Mouse (Mus musculus) liver, embryonic 11.5 days (tissue): ENCODE results near the gene Umps. TPM values are rescaled to one million over a fixed set of nuclear protein-coding genes. Genes with fewer than 3 reads are reported as not detected.

Experiments
- ATAC-seq: fragments of 200-750 bp; cut with Nextera tagmentation; replicated peaks from 2 replicates; pipeline ENCODE4 v1.8.0; 2017; ENCODE audit warnings: moderate number of reproducible peaks, mild to moderate bottlenecking, moderate TSS enrichment, moderate library complexity; ENCODE audit not compliant: low FRiP score
- DNase-seq: peaks from one replicate; pipeline ENCODE4 v3.0.0-alpha.2; 2017; ENCODE audit warnings: low spot score
- H3K27ac ChIP-seq: fragments of 300-500 bp; sonication (generic); 2 replicates; pipeline ENCODE4 v1.5.1; 2014; ENCODE audit warnings: mild to moderate bottlenecking, low read depth, low read length, control low read depth
- H3K27me3 ChIP-seq: fragments of 300-500 bp; sonication (generic); replicated peaks from 2 replicates; pipeline ENCODE4 v1.6.1; 2014; ENCODE audit warnings: low read length, mixed read lengths; ENCODE audit not compliant: control insufficient read depth, insufficient read depth
- H3K36me3 ChIP-seq: fragments of 300-500 bp; sonication (generic); 2 replicates; pipeline ENCODE4 v1.6.1; 2014; ENCODE audit warnings: mild to moderate bottlenecking, low read length, moderate library complexity, mixed read lengths; ENCODE audit not compliant: control insufficient read depth, insufficient read depth
- H3K4me1 ChIP-seq: fragments of 300-500 bp; sonication (generic); replicated peaks from 2 replicates; pipeline ENCODE4 v1.6.1; 2014; ENCODE audit warnings: low read length, mixed read lengths; ENCODE audit not compliant: control insufficient read depth, insufficient read depth
- H3K4me2 ChIP-seq: fragments of 300-500 bp; sonication (generic); 2 replicates; pipeline ENCODE4 v1.6.1; 2014; ENCODE audit warnings: mild to moderate bottlenecking, control low read depth, moderate library complexity
- H3K4me3 ChIP-seq: fragments of 300-500 bp; sonication (generic); 2 replicates; pipeline ENCODE4 v1.5.1; 2014; ENCODE audit warnings: low read depth, low read length, control low read depth
- H3K9ac ChIP-seq: fragments of 300-500 bp; sonication (generic); 2 replicates; pipeline ENCODE4 v1.6.1; 2014; ENCODE audit warnings: low read depth, low read length, control low read depth
- H3K9me3 ChIP-seq: fragments of 300-500 bp; sonication (generic); 2 replicates; pipeline ENCODE4 v1.6.1; 2016; ENCODE audit warnings: low read length, inconsistent platforms, mixed read lengths; ENCODE audit not compliant: control insufficient read depth
- WGBS: fragments of 180-500 bp; shearing (Covaris S2); extraction: QIAGEN DNeasy Blood & Tissue Kit; methylation state at CpG from one replicate; pipeline ENCODE4 v1.1.7; 2014; 5-methylcytosine and 5-hydroxymethylcytosine counted together
- polyA plus RNA-seq: library from polyadenylated mRNA; unstranded; fragments of >200 nt; fragmentation: Nextera tagmentation; extraction: Ambion mirVana; gene quantifications from 2 replicates; pipeline ENCODE4 v1.2.1, GENCODE M21; 2014

Umps gene
- polyA plus RNA-seq, 1 experiment from 2014 or later = 104 TPM

DNA sequence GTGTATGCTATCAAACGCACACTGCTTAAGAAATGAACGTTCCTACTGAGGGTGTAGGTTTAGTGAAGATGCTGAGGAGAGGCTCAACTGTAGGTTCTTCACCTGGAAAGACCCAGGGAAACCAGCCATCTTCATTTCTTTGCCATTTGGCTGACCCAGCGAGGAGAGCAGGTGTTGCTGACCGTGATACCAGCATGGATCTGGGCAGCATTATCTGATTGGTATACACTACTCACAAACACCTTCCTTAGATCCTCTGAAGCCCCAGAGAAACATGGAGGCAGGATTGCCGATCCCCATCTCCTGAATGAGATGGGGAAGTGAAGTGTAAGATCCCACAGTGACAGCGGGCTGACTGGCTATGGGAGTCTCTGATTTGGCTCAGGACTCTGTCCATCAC is 31.2 kb upstream of the Umps start:
- H3K4me1 ChIP-seq = no peaks in the 10 kb centered on the region
- H3K9ac ChIP-seq = no peak overlapping the region
- no peak overlapping the region for H3K27ac ChIP-seq
- DNase-seq (no peak), ATAC-seq (no peak)
- H3K9me3 ChIP-seq = no peaks in the 10 kb centered on the region
- H3K27me3 ChIP-seq = no peaks in the 10 kb centered on the region
- H3K4me2 ChIP-seq = no peak overlapping the region
- 77% methylated on average over 6 of the region's 6 CpGs for WGBS
- H3K4me3 ChIP-seq = no peak overlapping the region
- H3K36me3 ChIP-seq = no peaks in the 10 kb centered on the region

DNA sequence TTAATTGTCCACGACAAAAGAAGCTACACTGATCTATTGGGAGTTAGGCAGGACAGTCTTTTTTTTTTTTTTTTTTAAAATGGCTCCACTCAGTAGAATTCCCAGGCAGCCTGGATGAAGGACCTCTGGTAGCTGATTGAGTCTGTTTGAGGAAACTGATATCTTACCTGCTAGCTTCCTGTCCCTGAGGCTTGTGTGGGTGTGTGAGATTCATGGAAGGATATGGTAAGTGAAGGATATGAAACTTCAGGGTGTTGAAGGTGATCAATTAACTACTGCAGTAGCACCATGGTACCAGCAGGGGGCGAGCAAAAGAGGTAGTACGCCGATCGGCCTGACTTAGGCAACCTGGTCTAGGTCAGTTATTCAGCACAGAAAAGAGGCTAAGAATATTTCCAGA is 29.2 kb upstream of the Umps start:
- Histone ChIP-seq H3K27ac (no peak overlapping the region), H3K36me3 (no peaks in the 10 kb centered on the region), H3K9me3 (no peaks in the 10 kb centered on the region), H3K9ac (no peak overlapping the region), H3K4me1 (no peaks in the 10 kb centered on the region), H3K4me3 (no peak overlapping the region), H3K4me2 (no peak overlapping the region), H3K27me3 (no peaks in the 10 kb centered on the region)
- DNase-seq (peak; percentile 50), ATAC-seq (no peak)
- 11% methylated on average over 5 of the region's 5 CpGs for WGBS

DNA sequence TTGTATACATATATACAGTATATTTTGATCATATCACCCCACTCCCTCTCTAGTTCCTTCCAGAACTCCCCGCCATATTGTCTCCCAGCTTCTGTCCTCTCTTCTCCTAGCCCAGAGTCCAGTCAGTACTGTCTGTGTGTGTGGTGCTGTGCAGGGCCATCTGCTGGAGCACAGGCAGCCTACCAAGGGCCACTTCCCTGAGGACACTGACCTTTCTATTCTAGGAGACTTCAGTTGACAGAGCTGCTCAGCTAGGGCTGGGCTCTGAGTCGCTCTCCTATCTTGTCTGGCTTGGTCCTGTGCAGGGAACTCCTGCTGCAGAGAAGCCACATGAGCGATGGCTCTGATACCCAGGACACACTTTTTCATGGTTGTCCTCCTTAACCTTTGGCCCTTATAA is 28.7 kb upstream of the Umps start:
- no peak for DNase-seq
- no peaks in the 10 kb centered on the region for H3K27me3 ChIP-seq
- no peaks in the 10 kb centered on the region for H3K4me1 ChIP-seq
- no peak overlapping the region for H3K4me3 ChIP-seq
- H3K9ac ChIP-seq = no peak overlapping the region
- H3K4me2 ChIP-seq = no peak overlapping the region
- no peaks in the 10 kb centered on the region for H3K9me3 ChIP-seq
- H3K36me3 ChIP-seq = no peaks in the 10 kb centered on the region
- no peak for ATAC-seq
- H3K27ac ChIP-seq = no peak overlapping the region
- 68% methylated on average over 3 of the region's 3 CpGs for WGBS

DNA sequence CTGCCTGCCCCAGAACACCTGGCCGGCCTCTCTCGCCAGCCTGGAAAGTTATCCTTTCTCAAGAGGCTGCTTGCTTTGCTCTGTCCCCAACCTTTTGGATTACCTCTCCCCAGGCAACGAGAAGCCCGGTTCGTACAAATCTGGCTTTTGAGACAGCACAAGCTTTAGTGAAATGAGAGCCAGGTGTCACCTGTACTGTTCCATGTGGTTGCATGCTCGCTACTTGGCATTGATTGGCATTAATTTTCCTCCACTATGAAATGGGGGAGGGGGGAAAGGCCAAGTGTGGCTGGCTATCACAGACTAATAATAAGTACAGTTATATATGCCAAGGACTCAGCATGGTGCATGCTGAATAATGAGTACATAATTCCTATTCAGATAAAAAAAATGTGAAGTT is 27.5 kb upstream of the Umps start:
- H3K9ac ChIP-seq = no peak overlapping the region
- no peak overlapping the region for H3K4me2 ChIP-seq
- WGBS = 92% methylated on average over 6 of the region's 6 CpGs
- ATAC-seq = no peak
- no peaks in the 10 kb centered on the region for H3K27me3 ChIP-seq
- H3K36me3 ChIP-seq = no peaks in the 10 kb centered on the region
- H3K4me3 ChIP-seq = no peak overlapping the region
- H3K9me3 ChIP-seq = no peaks in the 10 kb centered on the region
- H3K4me1 ChIP-seq = no peaks in the 10 kb centered on the region
- H3K27ac ChIP-seq = no peak overlapping the region
- no peak for DNase-seq

DNA sequence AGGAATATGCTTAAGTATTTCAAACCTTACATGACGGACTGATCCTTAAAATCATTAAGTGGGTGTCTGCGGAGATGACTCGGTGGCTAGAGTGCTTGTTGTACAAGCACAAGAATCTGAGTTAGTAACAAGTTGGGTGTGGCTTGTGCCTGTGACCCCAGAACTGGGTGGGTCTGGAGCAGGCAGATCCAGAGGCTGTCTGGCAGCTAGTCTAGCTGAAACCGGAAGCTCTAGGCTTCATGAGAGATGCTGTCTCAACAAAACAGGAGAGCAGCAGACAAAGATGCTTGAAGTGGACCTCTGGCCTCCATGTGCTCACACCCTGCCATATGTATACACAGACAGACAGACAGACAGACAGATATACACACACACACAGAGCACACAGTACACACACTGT is 23.9 kb upstream of the Umps start:
- ATAC-seq (no peak), DNase-seq (no peak)
- no peak overlapping the region for H3K4me3 ChIP-seq
- no peak overlapping the region for H3K27ac ChIP-seq
- no peaks in the 10 kb centered on the region for H3K4me1 ChIP-seq
- H3K36me3 ChIP-seq = no peaks in the 10 kb centered on the region
- H3K9me3 ChIP-seq = no peaks in the 10 kb centered on the region
- no peak overlapping the region for H3K4me2 ChIP-seq
- no peaks in the 10 kb centered on the region for H3K27me3 ChIP-seq
- WGBS = 79% methylated on average over 4 of the region's 4 CpGs
- H3K9ac ChIP-seq = no peak overlapping the region

DNA sequence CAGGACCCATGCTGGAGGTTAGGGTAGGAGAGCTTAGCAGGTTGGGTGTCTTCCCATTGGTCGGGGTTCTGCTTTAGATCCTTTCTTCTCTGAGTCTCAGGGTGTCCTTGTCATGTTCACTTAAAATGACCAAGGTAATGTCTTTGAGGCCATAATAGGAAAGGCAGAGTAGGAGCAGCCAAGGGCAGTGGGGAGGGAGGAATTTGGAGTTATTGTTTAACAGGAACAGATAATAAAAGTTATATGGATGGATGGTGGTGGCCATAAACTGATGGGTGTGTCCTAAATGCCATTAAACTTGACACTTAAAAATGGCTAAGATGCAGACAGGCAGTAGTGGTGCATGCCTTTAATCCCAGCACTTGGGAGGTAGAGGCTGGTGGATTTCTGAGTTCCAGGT is 22.3 kb upstream of the Umps start:
- DNase-seq = no peak
- Histone ChIP-seq H3K36me3 (no peaks in the 10 kb centered on the region), H3K4me3 (no peak overlapping the region), H3K9me3 (no peaks in the 10 kb centered on the region), H3K9ac (no peak overlapping the region), H3K27me3 (no peaks in the 10 kb centered on the region), H3K27ac (no peak overlapping the region), H3K4me2 (no peak overlapping the region), H3K4me1 (no peaks in the 10 kb centered on the region)
- WGBS = 86% methylated on average over 1 of the region's 1 CpGs
- no peak for ATAC-seq

DNA sequence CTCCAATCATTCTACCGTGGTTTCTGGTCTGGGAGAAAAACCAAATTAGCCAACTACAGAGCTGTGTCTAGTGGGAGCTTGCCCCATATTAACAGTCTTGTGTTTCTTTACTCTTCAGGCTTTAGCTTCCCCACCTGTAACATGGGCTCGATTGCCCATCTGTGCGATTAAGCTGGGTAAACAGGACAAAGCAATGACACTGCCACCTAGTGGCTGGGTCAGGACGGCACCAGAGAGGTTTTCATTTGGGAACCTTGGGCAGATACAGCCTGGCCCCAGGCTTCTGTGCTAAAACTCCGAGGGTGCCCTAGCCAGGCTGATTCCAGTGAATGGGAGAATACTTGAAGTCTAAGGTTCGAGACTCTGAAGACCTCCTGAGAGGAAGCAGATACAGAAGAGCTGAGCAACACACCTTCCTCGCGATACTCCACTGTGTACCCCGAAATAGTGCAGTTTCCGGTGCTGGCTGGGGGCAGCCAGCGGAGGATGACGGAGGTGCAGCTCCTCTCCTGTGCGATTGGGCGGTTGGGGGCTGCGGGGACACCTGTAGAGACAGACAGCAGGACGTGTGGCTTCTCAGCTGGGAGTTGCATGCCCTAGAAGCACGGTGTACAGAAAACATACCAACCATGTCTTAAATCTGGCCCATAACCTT is 21.6 kb upstream of the Umps start:
- Histone ChIP-seq H3K27ac (no peak overlapping the region), H3K36me3 (no peaks in the 10 kb centered on the region), H3K27me3 (no peaks in the 10 kb centered on the region), H3K4me3 (no peak overlapping the region), H3K9me3 (no peaks in the 10 kb centered on the region), H3K4me2 (peak overlapping the region; percentile 33; the same call in 1 of the 2 replicates), H3K9ac (no peak overlapping the region), H3K4me1 (no peaks in the 10 kb centered on the region)
- DNase-seq (peak; percentile 58), ATAC-seq (no peak)
- 52% methylated on average over 17 of the region's 17 CpGs for WGBS

DNA sequence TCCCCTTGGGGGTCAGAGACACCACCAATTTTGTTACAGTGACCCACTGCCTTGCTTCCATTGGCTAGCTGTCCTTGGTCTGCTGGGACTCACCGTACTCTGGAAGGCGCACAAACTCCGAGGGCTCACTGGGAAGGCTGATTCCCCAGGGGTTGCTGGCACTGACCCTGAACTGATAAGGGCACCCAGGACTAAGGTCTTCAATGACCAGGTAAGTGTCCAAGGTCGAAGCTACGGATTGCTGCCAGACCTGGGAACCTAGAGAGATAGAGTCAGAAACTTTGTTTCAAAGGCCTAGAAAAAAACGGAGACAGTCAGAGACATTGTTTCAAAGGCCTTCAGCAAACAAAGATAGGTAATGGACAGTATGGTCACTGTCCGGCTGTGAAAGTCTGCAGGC is 20.2 kb upstream of the Umps start:
- Histone ChIP-seq H3K9ac (no peak overlapping the region), H3K36me3 (no peaks in the 10 kb centered on the region), H3K4me3 (no peak overlapping the region), H3K4me2 (no peak overlapping the region), H3K27ac (no peak overlapping the region), H3K9me3 (no peaks in the 10 kb centered on the region), H3K4me1 (no peaks in the 10 kb centered on the region), H3K27me3 (no peaks in the 10 kb centered on the region)
- 85% methylated on average over 7 of the region's 7 CpGs for WGBS
- ATAC-seq (no peak), DNase-seq (no peak)

DNA sequence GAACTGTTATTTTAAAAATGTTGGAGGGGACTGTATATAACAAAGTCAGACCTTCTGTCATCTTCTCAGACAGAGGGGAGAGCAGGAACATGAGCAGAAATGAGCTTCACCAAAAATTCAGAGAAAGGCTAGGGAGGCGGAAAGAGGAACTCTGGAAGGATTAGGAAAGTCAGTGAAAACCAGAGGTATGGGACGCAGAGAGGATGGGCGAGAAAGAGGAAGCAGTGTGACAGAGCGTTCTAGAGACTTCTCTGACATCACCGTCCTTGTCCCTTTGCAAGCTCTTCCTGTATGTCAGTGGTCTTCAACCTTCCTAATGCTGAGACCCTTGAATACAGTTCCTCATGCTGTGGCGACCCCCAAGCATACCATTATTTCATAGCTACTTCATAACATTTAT is 18.5 kb upstream of the Umps start:
- Histone ChIP-seq H3K4me2 (no peak overlapping the region), H3K9me3 (no peaks in the 10 kb centered on the region), H3K27me3 (no peaks in the 10 kb centered on the region), H3K36me3 (no peaks in the 10 kb centered on the region), H3K9ac (no peak overlapping the region), H3K4me1 (no peaks in the 10 kb centered on the region), H3K4me3 (no peak overlapping the region), H3K27ac (no peak overlapping the region)
- 45% methylated on average over 6 of the region's 6 CpGs for WGBS
- DNase-seq (no peak), ATAC-seq (no peak)
